Mouse (Mus musculus) layer of hippocampus, adult 11-12 months (tissue): ENCODE data around the gene Zfp385b.

Source experiments
- DNase-seq: peaks from one replicate; pipeline ENCODE4 v3.0.0; 2022; ENCODE audit warnings: low spot score

The Zfp385b gene

DNA sequence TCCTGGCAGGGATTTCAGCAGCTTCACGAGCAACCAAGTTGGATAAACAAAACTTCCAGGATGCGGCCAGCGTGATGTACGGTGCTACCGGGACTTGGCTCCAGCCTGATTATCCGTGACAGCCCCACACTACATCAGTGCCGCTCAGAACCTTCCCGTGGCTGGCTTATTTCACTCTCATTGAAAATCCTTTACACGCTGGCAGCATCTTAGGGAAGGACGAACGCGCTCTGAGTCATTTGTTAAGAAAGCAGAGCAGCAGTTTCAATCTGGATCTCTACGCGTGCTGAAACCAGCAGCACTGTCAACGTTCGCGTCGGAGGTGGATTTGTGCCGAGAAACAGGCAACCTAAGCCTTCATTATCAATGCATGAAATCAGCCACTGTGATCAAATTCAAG is 116.4 kb downstream of the Zfp385b start:
- peak; percentile 40 for DNase-seq

DNA sequence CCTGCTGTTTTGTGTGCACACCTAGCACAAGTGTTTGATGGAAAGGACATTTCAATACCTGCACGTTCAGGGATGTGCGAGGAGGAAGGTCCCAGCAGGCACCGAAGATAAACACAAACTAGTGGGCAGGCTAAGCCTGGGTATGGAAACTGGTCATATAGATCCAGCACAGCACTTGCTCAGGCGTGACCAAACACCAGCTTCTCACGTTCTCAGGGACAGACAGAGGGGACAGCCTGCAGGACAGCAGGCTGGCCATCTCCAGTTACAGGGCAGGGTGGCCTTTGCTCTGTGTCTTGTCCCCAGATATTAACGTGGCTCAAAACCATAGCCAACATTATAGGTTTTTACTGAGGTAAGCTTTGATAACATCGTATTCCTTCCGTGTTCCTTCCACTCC is 128.3 kb downstream of the Zfp385b start:
- no peak for DNase-seq

DNA sequence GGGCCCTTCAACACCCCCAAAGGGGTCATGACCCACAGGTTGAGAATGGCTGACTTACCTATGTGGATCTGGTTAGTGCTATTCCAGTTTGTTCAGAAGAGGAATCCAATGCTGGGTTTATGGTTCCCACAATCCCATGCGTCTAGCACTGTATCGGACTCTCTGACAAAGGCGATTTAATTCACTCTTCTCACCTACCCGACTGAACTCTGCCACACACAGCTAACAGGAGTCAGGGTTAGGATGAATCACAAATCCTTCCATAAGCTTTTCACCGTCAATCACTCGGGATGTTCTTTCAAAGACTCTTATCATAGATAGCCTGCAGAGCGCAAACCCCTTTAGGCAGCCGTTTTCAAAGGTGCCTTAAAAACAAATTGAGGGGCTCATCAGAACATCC is 129.1 kb downstream of the Zfp385b start:
- no peak for DNase-seq

DNA sequence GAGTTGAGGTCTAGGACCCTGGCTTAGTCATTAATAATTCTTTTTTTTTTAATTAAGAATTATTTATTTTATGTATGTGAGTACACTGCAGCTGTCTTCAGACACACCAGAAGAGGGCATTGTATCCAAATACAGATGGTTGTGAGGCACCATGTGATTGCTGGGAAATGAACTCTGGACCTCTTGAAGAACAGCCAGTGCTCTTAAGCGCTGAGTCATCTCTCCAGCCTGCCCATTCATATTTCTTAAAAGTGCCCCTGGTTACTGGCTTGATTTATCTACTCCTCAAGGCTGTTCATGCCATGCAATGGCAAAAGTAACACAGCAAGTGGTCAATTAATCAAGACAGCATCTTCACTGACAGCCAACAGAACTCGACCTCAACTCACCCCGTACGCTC is 130.8 kb downstream of the Zfp385b start:
- DNase-seq: no peak

DNA sequence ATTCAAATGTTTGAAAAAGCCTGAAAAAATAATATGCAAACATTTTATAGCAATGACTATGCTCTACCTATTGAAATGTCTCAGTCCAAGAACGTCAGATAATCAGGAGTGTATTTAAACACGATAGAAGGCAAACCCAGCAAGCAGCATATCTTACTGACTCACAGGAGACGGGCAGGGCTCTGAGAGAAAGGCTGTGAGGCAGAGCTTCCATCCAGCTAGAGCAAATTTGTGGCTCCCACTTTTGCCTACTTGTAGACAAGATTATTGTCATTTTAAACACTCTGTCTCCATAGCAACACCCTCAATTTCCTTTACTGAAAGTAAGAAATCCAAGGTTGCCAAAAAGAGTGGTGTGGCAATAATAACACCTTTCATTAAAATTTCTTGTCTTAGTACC is 135.4 kb downstream of the Zfp385b start:
- no peak for DNase-seq

DNA sequence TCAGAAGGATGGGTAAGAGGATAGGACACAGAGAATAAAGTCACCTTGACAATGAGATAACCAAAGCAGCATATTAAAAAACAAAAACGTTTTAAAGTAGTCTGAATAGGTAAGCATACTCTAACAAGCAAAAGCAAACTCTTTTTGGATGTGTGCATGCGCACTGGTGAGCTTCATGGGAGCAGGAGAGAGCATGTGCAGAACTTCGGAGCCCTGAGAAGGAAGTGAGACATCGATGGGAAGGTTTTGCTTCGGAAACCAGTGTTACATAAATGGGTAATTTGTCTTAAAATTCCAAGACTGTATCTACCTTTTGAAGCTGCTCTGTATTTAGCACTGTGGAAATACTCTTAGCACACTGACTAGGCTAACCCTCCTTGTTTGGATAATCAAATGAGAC is 137.2 kb downstream of the Zfp385b start:
- DNase-seq: no peak

DNA sequence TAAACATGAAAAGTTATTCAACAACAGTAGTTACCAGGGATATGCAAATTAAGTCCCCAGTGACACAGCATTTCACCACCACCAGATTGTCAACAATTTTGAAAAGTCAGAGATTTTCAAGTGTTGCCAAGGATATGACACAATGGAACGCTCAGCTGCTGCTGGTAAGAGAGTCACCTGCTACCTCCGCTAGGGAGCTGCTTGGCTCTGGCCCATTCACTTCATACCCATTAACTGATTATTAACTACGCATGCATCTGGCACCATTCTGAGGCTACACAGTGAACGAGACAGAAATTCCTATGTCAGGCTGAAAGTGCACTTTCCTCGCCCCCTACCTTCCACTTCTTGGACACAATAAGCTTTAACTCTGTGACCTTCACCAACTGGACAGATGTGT is 137.7 kb downstream of the Zfp385b start:
- no peak for DNase-seq

DNA sequence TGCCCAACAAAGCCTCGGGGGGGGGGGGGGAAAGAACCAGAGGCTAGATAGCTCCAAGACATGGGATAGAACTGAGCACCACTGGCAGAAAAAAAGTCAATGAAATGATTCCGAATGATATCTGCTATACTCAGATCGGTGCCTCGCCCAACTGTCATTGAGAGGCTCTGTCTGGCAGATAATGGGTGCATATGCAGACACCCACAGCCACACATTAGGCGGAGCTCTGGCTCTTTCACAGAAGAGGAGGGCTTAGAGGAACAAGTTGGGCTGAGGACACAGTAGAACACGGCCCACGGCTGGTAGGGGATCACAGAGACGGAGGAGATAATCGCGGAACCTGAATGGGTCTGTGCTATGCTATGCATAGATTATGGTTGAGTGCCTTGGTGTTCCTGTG is 145.7 kb downstream of the Zfp385b start:
- DNase-seq: no peak

DNA sequence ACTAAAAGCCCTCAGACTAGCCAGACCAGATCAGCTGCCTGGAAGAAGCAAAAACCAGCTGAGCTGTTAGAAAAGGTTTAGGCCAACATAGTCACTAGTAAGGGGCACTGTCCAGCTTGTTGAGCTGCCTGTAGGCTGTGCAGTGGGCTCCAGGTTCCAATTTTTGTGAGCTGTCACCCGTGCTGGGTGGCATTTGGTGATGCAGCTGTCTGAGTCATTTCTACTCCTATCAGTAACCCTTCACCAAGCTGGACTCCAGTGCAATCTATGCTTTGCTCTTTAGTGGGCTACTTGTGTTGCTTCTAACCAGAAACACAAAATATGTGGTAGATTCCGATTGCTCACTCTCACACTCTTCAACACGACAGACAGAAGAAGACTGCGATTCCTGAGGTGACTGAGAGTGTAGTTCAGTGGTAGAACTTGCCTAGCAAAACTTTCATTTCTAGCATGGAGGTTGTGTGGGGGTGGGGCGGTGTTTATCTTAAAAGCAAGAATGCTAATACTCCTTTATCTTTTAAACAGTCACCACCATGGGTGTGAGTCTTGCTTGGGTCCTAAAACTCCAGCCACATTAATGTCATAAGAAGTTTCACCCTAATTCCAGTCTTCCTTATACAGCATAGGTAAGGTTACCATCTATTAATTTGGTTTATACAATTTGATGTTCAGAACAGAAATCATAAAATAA is 147.1 kb downstream of the Zfp385b start:
- DNase-seq: no peak

DNA sequence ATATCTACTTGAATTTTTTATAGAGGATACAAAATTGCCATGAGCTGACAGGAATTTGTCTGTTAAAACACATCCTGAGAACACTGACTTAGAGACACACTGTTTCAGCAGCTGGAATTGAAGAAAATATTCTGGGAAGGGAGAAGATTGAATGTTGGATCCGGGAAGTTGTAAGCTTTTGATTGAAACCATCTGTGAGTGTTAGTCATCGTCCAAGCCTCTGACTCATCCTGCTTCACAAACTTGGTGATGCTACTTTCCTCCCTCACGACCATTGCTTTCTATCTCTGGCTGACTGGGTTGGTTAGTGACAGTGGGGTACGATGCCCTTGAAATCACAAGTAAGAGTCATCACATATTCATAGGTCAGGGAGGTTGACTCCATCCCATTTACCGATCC is 157.3 kb downstream of the Zfp385b start:
- DNase-seq: no peak

DNA sequence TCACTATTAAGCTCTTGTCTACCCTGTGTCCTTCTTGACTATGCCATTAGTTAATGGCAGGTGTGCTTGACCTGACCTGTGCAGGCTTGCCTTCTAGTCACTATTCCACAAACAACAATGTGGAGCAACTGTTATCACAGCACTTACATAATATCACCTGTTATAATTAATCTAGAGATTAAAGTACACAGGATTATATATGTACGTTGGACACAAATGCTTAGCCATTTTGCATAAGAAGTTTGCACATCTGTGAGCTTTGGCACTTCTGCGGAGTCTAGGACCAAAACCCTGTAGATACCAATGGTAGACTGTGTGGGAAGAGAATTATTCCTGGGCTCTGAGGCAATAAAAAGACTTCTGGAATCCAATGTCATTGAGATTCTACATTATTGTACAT is 165.8 kb downstream of the Zfp385b start:
- DNase-seq: no peak

DNA sequence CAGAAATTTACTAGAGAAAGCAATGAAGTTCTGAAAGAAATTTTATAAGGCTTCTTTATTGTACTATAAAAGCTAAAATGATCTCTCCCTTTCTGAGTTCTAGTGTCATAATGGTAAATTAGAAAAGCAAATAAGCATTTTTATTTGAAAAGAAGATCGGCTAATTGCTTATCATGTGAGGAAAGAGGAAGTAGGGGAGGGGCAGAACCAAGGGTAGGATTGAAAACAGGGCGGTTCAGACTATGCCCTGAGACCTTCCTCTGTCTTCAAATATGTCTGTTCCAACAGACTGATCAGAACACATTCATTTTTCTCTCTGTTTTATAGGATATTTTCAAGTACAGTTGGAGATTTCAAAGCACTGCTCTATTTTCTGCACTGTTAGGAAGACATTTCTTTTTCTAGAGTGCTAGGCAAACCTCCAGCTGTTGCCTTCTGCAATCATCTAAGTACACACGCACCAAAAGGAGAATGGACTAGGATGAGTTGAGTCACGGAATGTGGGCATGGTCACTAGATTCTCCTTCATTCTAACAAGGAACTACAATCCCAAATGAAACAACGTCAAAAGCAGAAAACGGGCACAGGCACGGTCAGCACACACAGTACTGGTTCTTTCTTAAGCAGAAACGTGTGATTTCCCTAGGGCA is 177.8 kb downstream of the Zfp385b start:
- DNase-seq: no peak

DNA sequence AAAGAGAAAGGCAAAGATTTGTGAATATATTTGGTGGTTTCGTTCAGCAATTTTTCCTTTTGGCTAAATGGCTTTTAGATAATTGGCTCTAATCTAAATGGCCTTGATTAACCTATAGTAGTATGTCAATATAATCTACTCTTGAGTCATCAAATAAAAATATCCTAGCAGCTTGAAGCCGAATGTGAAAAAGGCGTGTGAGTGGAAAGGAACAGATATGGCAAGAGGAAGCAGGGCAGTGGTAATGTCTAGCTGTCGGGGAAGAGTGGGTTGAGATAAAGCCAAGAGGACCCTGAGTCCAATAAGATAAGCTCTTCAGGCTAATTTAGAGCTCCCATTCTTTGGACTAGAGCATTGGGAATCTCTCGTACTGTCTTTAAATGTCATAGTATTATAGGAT is 179.4 kb downstream of the Zfp385b start:
- no peak for DNase-seq

DNA sequence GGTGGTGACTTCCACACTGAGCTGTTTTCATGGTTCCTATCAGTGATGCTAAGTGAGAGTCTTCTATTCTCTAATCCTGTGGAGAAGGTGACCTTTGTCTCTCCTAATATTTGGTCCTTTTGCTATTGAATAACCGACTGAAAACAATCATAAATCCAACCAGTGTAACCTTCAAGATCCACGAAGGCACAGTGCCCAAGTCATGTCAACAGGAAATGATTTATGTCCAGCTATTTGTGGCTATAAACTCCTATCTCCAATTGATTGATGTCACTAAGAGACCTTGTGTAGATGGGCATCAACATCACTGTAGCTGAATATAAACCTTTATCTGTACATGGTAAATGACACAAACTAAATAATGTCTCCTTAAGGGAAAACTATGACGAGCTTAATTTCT is 187.8 kb downstream of the Zfp385b start:
- DNase-seq: no peak

DNA sequence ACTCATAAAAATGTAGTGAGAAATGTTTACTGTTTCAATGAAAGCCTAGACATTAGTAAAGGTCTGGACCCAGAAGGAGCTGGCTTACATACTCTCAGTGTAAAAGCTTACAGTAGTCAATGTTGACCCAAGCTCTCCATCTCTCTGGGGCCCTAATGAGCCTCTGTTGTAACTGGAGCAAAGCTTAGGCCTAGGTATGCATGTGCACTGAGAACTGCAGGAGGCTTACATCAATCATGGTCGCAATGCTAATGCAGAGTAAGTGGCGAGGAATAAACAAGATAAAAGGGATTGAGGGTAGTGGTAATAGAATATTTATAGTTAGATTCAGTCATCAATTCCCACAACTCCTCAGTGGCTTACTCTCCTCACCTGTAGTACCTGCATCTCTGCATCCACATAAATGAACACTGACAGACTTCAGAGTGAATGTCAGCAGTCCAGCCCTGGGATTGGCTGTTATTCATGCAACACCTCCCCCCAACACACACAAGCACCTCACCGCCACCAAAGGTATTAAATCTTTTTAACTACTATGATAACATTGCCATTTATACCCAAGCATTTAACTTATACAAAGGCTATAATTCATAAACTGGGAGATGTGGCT is 191.7 kb downstream of the Zfp385b start:
- no peak for DNase-seq

DNA sequence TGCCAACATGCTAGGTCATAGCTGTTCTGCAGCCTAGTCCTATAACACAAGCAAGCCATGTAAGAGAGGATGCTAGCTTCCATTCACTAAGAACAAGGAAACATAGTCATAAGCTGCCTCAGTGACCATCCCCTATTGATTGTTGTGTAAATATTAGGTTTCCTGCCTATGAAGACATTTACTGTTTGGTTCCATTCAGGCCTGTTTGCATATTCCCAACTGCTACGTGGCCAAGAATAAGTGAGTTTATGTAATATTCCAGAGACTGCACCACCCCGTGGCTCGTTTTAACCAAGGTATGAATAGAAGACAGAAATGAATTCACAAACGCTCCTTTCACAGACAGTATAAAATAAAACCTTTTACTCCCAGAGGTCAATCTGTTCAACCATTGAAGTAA is 200.8 kb downstream of the Zfp385b start:
- DNase-seq: no peak

DNA sequence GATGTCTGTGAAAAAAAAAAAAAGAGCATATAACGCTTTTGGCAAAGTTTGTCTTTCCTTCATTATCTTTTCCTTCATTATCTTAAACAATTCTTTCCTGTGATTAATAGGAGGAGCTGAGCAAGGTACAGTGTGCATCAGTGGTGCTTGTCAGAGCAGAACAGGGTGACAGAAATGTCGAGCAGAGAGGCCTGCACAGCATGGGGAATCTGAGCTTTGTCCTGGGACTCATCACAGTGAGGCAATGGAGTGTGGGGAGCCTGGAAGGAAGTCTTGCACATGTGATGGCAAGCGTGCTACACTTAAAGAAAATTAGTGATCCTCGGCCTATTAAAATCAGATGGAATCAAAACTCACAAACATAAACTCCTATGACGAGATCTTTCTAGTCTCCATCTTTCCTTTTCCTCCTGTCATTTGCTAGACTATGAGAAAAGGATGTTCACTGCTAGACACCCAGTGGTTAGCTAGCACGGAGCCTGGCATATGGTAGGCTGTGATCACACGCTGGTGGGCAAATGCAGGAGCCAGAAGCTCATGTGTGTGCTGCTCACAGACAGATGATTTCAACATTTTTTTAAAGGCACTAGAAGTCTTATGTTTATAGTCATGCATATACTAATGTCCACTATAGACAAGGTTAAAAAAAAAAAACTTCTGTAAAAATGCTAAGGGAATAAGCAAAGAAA is 209.0 kb downstream of the Zfp385b start:
- no peak for DNase-seq

DNA sequence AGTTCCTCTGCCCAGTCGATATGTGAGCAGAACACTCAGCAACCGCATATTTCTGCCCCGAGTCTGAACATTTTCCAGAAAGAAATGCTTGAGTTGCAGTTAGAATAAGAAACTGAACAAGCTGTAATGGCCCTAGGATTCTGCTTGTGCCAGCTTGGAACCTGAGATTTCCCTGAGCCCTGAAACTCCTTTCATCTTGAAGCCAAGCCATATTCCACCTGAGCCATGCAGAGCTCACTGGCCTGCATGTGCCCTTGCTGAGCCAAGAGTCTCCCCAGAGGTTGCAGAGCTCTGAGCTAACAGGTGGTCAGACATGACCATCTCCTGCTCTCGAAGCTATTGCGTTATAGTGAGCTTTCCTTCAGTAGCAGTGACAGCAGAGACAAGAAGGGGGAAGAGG is 210.0 kb downstream of the Zfp385b start:
- no peak for DNase-seq

DNA sequence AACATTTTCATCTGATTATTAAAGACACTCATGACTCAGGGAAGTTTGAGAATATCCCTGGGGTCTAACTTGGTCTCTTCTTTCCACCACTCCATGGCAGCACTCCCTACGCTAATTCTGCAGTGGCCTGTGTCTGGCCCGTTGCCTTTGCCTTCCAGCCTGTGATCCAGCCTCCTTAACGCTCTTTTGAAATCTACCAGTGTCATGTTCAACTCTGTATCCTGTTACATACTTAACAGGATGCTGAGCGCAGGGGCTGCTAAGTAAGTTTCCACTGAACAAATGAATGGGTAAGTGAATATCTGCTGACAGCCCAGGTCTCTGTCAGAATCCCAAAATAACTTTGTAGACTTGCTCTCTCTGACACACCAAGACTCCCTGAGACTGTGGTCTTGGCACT is 210.8 kb downstream of the Zfp385b start:
- DNase-seq: no peak

DNA sequence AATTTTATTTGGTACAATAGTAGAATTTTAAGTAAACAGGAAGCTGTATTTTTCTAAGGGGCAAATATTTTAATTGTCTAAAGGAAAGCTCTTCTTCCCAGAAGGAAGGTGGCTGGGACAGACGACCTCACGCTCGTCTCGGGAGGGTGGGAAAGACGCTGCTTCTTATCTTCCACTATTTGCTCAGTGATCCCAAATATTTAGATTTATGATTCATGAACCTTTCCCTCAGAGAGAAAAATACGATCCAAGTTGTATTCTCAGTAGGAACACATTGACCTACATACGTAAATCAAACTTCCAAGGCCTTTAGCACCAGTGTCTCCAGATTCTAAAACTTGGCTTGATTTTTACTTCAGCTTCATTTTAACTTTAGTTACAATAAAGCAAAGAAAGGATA is 226.0 kb downstream of the Zfp385b start:
- no peak for DNase-seq

DNA sequence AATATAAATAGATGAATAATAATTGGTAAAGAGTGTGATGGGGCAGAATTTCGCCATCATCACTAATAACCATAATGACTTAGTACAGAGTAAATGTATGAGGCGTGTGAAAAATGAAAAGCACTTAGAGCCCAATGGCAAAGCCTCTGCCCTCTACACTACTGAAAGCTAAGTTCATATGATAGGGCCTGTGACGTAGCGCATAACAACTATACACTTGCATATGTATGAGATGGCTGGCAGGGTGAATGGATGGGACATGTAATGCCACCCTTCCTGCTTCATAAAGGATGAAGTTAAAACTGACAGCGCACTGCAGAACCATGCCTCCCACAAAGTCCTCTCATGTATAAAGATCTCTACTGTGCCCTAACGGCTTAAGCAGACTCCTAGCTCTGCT is 226.9 kb downstream of the Zfp385b start:
- no peak for DNase-seq

DNA sequence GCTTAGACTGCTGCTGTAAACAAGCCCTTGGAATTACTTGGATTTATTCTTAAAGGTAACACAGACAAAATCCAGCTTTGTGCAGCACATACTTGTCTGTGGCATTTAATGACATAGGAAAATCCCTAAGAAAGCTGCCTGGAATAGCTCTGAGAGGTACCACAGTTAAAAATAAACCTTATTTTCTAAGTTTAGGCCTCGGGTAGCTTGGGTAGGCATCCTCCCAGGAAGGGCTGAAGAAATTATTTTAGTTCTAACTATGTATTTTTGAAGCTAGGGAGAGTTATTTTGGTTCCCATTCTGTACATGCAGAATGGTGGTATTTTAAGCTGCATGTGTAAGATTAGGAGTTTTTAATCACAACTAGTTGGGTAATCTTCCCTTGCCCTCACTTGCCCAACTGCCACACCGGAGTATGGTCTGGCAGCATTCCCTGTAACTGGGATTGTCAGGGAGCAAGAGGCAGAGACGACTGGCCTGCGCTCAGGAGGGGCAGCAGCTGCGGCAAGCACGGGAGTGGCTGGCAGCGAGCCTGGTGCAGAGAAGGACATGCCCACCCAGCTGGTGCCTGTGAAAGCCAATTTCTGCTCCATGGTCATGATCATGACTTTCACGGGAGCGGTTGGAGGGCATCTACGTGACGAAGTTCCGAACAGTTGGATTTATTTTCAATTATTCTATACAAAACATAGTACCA is 230.1 kb downstream of the Zfp385b start:
- peak; percentile 23 for DNase-seq

DNA sequence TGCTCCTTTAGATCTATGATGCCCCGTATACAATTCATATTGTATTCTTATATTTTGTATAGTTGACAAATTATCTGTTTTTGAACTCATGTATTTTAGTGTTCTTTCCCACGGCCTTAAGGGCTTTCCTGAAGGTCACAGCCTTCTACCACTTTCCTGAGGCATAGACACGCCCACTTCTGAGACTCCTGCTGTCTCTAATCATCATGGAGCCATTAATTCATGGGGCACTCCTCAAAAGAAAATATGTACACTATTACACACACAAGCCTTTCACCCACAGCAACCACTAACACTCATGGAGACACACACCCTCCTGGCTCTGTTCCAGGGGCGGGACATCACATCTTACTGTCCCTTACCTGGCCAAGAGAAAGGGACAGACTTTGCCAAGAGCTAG is 232.1 kb downstream of the Zfp385b start:
- DNase-seq: no peak
